Mouse (Mus musculus) cerebellum, adult 2 months (tissue): ENCODE measurements around the gene Mxra7. TPM values are rescaled to one million over a fixed set of nuclear protein-coding genes. Genes with fewer than 3 reads are reported as not detected.

Experiments used
- DNase-seq, 2 experiments: peaks; one replicate each; pipeline ENCODE4 v3.0.0; 2021
- H3K27ac ChIP-seq: fragments of 200-500 bp; 2 replicates; pipeline ENCODE4 v1.5.1; 2012; ENCODE audit warnings: low read length, control low read depth, inconsistent platforms; ENCODE audit not compliant: insufficient read depth
- H3K27me3 ChIP-seq: fragments of 200-500 bp; 2 replicates; pipeline ENCODE4 v1.6.1; 2012; ENCODE audit warnings: inconsistent platforms, mild to moderate bottlenecking, low read length, moderate library complexity; ENCODE audit not compliant: control insufficient read depth, insufficient read depth
- H3K4me1 ChIP-seq: fragments of 200-500 bp; 2 replicates; pipeline ENCODE4 v1.6.1; 2011; ENCODE audit warnings: low read length; ENCODE audit not compliant: control insufficient read depth, insufficient read depth
- H3K4me3 ChIP-seq: fragments of 200-500 bp; replicated peaks from 2 replicates; pipeline ENCODE3; 2011; ENCODE audit warnings: mild to moderate bottlenecking, low read depth, low read length, control low read depth; ENCODE audit not compliant: insufficient read depth
- CTCF ChIP-seq: fragments of 200-500 bp; IDR thresholded peaks from 2 replicates; pipeline ENCODE4 v1.5.1; 2011; ENCODE audit warnings: low read depth, mild to moderate bottlenecking, control low read depth, low read length, moderate library complexity, borderline replicate concordance; ENCODE audit not compliant: insufficient read depth
- POLR2A ChIP-seq: fragments of 200-500 bp; IDR thresholded peaks from 2 replicates; pipeline ENCODE4 v1.6.1; 2011; ENCODE audit warnings: low read length, control low read depth, borderline replicate concordance; ENCODE audit not compliant: insufficient read depth
- WGBS: fragments of 180-500 bp; shearing (Covaris S2); methylation state at CpG from one replicate; pipeline ENCODE4 v1.1.7; 2018; 5-methylcytosine and 5-hydroxymethylcytosine counted together
- polyA plus RNA-seq: library from polyadenylated mRNA; depleted of rRNA; stranded (reverse); fragments of >200 nt; gene quantifications from 2 replicates; pipeline ENCODE4 v1.2.3, GENCODE M21; 2012

Mxra7 gene
- polyA plus RNA-seq, 1 experiment: 20.9 TPM

DNA sequence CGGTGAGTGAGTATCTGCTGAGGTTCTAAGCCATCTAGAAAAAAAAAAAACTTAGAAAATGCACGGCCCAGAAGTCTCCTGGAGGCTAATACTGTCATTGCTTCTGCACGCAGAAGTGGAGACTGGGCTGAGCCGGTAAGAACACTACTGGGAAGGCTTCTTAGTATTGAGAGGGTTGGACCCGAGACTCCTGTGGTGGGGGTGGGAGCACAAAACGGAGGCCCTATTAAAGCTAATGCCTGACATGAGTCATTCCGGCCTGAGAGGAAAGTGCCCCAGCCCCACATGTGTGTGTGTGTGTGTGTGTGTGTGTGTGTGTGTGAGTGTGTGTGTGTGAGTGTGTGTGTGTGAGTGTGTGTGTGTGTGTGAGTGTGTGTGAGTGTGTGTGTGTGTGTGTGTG lies 20.7 kb downstream of the Mxra7 start:
- no peak for DNase-seq
- WGBS: 76% methylated on average over 7 of the region's 7 CpGs
- no peak overlapping the region for H3K4me3 ChIP-seq
- TF ChIP-seq POLR2A (no peak), CTCF (no peak)
- H3K27ac ChIP-seq: no peak overlapping the region
- H3K4me1 ChIP-seq: peaks cover 11% of the 10 kb centered on the region
- no peaks in the 10 kb centered on the region for H3K27me3 ChIP-seq

DNA sequence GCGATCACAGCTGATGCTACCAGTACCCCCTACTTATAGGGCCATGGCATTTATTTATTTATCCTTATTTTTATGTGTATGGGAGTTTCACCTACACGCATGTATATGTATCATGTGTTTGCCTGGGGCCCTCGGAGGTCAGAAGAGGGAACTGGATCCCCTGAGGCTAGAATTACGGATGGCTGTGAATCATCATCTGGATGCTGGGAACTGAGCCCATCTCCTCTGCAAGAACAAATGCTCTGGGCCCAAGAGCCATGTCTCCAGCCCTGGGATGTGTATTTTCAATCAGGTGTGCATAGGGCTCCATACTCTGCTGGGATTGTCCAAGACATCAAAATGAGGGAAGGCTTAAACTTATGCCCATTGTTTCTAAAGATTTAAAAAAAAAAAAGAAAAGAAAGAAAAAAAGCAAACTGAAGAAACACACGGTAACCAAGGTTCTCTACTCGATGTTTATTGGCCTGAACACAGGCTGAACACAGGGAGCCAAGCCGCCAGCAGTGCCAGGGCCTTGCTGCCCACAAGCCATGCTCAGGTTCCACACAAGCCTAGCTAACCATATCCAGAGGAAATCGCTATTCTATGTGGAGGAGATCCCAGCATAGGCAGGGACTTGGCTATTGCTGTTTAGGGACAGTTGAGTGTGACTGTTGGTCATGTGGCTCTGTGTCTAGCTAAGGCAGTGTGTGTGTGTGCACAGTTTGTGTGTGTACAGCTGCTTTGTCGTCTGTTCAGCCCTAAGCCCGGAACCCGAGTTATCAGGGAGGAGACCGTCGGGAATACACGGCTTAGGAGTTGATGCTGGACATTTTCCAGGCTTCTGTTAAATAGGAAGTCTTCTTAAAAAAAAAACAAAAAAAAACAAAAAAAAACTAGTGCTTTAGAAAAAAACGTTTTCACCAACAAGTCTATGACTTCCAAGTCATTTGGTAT lies 21.4 kb downstream of the Mxra7 start:
- TF ChIP-seq CTCF (no peak), POLR2A (no peak)

GRCm38 (mm10) chr11:116802709-116803108 lies 25.1 kb downstream of the Mxra7 start:
- Histone ChIP-seq H3K27me3 (no peaks in the 10 kb centered on the region), H3K27ac (no peak overlapping the region), H3K4me3 (no peak overlapping the region), H3K4me1 (no peaks in the 10 kb centered on the region; the same call in none of the 2 replicates)
- WGBS: 74% methylated on average over 5 of the region's 5 CpGs
- no peak for DNase-seq
- no peak for TF ChIP-seq CTCF
- TF ChIP-seq POLR2A: no peak

More for the DNA sequence above, 21.4 kb downstream of the Mxra7 start:
- Histone ChIP-seq H3K27ac (no peak overlapping the region), H3K4me1 (peaks cover 11% of the 10 kb centered on the region), H3K4me3 (no peak overlapping the region), H3K27me3 (no peaks in the 10 kb centered on the region)
- WGBS: 68% methylated on average over 15 of the region's 15 CpGs
- DNase-seq: no peak

- no peak overlapping the region for H3K4me3 ChIP-seq
- no peak for DNase-seq
- H3K4me1 ChIP-seq: no peaks in the 10 kb centered on the region; the same call in 1 of the 2 replicates
- 23% methylated on average over 5 of the region's 5 CpGs for WGBS
- H3K27ac ChIP-seq: no peak overlapping the region
- H3K27me3 ChIP-seq: no peaks in the 10 kb centered on the region
- TF ChIP-seq CTCF: no peak
- no peak for TF ChIP-seq POLR2A
These were observed 26.7 kb downstream of the Mxra7 start for GRCm38 (mm10) chr11:116801106-116801505.

DNA sequence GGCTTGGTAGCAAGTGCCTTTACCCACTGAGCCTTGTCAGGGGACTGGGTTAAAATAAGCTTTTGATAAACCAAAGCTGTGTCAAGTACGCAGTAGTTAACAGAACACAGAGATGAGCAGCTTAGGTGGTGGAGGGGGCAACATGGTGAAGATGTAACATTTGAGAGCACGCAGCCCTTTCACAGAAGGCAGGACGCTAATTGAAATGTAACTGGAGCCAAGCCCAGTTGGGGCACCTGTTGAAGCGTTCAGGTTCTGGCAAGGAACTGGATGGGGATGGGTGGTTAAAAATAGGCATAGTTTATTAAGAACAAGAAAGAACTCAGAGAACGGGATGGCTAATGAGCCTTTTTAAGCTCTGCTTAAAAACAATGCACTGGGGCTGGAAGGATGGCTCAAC lies 28.5 kb downstream of the Mxra7 start:
- H3K4me3 ChIP-seq: no peak overlapping the region
- 13% methylated on average over 5 of the region's 5 CpGs for WGBS
- no peaks in the 10 kb centered on the region for H3K27me3 ChIP-seq
- H3K27ac ChIP-seq: no peak overlapping the region
- no peak for DNase-seq
- no peaks in the 10 kb centered on the region; the same call in 1 of the 2 replicates for H3K4me1 ChIP-seq
- TF ChIP-seq CTCF (no peak), POLR2A (no peak)

DNA sequence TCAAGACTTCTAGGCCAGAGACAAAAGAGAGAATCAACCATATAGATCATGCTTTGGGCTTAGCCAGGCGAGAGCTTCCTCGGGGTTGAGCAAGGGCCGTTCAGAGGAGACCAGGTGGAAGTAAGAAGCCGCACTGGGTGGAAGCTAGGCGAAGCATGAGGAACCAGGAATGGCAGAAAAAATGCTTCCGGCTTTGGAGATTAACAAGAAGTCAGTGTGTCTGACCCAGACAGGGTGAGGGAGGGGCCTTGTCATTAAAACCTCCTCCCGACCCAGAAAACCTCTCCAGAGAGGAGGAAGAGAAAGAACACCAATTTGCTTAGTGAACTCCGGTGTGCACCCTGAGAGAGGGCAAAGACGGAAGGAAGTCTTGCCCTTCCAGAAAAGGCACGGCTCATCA lies 43.6 kb downstream of the Mxra7 start:
- no peak for DNase-seq
- no peaks in the 10 kb centered on the region for H3K27me3 ChIP-seq
- 84% methylated on average over 10 of the region's 10 CpGs for WGBS
- no peak overlapping the region for H3K27ac ChIP-seq
- TF ChIP-seq CTCF (no peak), POLR2A (no peak)
- no peak overlapping the region for H3K4me3 ChIP-seq
- no peaks in the 10 kb centered on the region for H3K4me1 ChIP-seq

- Histone ChIP-seq H3K4me3 (no peak overlapping the region), H3K27ac (no peak overlapping the region), H3K27me3 (no peaks in the 10 kb centered on the region), H3K4me1 (no peaks in the 10 kb centered on the region)
- WGBS: 79% methylated on average over 9 of the region's 9 CpGs
- TF ChIP-seq POLR2A: no peak
- TF ChIP-seq CTCF: no peak
- DNase-seq: no peak
These were observed 45.1 kb downstream of the Mxra7 start for GRCm38 (mm10) chr11:116782737-116783145.

DNA sequence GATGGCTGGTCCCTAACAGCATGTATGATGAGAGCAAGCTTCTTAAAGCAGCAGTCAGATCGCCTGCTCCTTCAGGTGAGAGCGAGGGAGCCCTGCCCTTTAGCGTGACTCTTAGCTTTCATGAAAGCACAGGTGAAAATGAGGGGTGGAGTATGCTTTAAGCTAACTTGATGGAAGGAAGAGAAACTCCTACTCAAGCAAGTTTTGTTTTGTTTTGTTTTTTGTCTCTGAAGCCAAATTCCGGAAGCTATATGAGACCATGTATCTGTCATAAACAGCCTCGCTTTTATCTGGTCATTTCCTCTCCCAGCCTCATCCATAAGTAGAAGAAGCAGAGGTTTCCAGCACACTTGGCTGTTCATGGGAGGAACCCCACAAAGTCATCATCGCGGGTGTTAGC lies 52.4 kb downstream of the Mxra7 start, which contains the start of gene St6galnac1:
TSS of gene St6galnac1 (minus strand) at position 101 of the 400 bp plus-strand sequence.
- Histone ChIP-seq H3K27ac (no peak within 1 kb of the TSS), H3K4me3 (no peak within 1 kb of the TSS), H3K4me1 (no peaks in the 10 kb centered on the region), H3K27me3 (no peaks in the 10 kb centered on the region; the same call in 1 of the 2 replicates)
- no peak for DNase-seq
- WGBS: 83% methylated on average over 7 of the region's 7 CpGs
- no peak for TF ChIP-seq POLR2A
